Mouse (Mus musculus): ENCODE data around the gene Aamp.

Gene Aamp

DNA sequence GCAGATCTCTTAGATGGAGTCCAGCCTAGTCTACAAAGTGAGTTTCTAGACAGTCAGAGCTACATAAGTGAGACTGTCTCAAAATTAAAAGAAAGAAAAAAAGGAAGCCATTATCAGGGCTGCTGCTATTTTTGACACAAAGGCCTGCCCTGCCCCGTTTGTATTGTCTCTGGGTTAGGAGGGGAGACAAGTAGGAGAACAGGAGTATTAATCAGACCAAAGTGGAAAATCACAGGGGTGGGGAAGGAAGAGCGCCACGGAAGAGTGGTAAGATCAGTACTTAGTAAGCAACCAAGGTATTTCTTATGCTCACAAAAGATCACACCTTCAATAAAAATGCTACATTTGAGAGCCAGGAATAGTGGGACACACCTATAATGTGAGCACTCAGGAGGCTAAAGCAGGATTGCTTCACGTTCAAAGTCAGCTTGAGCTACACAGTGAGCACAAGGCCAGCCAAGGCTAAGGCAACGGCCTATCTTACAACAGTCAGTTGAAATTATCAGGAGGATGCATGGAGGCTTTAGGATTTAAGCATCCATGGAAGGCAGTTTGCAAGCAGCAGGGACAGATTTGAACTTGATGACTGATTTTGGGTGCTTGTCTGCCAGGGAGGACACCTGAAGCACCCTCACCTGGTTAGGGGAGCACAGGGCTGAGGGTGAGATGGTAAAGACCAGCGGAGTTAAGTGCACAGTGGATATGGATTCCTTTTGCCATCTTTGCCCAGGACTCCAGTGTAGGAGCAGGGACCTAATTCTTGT lies 16.0 kb upstream of the Aamp start:
- DNase-seq (ENCODE audit: low spot score in 2 of 2): no peak

DNA sequence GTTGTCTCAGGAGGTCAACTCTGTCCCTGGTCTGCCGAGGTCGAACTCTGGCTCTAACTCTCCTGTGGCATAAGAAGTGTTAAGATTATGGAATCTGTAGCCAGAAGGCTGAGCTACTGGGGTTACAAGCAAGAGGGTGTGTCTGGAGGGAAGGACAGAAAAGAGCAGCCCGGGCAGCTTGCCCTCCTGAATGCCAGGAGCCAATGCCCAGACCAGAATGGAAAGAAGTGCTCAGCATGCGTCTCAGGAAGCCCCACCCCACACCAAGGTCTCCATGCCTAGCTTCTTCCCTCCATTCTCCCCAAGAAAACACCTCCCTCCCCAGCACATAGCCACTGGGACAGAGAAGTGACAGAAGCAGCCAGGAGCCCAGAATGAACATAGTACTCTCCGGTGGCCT lies 14.5 kb upstream of the Aamp start:
- DNase-seq (ENCODE audit: low spot score in 2 of 2): peak in 1 of 2 experiments; percentile 55

DNA sequence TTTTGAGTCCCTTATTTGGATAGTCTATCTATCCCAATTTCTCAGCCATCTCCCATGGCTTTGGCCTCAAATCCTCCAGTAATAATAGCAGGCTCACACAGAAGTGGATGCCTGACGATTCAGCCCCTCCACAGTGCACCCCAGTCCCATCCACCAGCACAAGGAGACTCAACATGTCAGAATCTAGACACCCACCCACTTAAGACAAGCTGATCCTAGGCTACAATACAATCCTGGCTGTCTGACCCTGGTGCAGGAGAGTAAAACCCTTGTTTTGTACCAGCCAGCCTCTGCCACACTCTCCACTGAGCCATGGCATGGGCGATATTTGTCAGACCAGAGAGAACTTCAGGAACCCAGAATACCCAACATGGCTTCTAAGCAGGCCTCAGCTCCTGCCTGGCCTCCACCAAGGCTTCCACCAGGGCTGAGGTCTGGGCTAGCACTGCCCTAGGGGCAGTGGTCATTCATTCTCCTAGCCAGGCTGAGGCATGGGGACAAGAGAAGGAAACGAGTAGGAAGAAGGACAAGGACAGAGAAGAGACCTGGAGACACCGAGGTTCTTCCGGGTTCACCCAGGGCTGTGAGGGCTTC lies 13.7 kb upstream of the Aamp start:
- DNase-seq (ENCODE audit: low spot score in 2 of 2): peak in 1 of 2 experiments; percentile 54

DNA sequence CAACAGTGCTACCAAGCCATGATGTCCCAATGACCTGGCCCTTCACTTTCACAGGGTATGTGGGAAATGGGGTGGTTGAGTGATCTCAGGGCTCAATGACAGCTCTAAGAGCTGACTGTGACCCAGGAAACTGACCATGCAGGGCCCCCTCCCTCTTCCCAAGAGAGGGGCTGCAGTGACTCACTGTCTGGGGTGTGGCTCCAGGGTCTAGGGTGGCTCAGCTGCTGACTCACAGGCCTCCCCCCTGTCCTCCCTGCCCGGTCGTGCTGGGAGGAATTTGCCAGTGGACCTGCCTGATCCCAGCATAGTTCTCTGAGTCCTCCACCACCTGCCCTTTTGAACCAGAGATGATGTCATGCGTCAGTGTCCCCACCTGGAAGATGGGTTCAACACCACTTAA lies 12.7 kb upstream of the Aamp start:
- peak in 1 of 2 experiments; percentile 60 for DNase-seq (ENCODE audit: low spot score in 2 of 2)

DNA sequence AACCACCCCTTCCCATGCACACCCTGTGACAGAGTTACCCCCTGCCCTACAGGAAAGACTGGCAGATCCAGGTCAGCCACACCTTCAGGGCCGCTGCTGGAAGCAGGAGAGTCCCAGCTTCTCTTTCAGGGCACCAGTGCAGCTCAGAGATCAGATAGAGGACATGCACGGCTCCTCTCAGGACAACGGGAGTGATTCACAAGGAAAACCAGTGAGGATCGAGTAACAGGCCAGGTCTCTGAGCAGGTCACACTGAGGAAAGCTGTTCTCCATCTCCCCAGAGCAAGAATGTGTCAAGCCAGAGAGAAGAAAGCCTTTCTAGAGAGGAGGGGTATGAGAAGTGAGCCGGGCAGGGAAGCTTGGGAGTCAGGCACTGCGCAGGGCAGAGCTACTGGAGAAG lies 11.9 kb upstream of the Aamp start:
- peak in 1 of 2 experiments; percentile 58 for DNase-seq (ENCODE audit: low spot score in 2 of 2)

DNA sequence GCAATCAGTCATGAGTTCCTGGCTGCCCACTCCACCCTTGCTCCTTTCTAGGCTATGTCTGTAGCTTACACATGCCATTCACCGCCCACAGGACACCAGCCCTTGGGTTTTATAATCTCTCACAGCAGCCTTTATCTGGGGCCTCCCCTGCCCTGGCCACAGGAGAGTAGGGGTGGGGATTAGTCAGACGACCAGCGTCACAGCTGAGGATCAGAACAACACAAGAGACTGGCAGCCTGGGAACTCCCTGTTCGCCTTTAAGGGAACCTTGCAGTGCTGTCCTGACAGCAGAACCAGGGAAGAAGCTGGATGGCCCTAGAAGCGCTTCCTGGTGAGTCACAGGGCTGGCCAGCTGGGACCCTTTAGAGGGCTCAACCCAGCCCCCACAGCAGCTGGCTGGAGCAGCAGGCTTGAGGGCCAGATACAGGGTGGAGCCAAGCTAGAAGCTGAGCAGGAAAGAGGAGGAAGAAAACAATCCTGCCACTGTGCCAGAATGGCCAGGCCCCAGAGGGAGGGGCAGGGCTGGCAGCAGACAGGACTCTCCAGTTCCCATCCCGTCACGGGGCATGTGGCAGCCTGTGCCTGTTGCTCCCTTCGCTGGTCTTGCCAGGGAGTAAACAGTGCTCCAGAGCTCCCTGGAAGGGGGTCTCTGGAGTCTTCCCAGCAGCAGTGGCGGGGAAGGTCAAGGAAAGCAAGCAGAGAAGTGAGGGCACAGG lies 11.1 kb upstream of the Aamp start:
- DNase-seq (ENCODE audit: low spot score in 2 of 2): peak; percentile 63 to 75

DNA sequence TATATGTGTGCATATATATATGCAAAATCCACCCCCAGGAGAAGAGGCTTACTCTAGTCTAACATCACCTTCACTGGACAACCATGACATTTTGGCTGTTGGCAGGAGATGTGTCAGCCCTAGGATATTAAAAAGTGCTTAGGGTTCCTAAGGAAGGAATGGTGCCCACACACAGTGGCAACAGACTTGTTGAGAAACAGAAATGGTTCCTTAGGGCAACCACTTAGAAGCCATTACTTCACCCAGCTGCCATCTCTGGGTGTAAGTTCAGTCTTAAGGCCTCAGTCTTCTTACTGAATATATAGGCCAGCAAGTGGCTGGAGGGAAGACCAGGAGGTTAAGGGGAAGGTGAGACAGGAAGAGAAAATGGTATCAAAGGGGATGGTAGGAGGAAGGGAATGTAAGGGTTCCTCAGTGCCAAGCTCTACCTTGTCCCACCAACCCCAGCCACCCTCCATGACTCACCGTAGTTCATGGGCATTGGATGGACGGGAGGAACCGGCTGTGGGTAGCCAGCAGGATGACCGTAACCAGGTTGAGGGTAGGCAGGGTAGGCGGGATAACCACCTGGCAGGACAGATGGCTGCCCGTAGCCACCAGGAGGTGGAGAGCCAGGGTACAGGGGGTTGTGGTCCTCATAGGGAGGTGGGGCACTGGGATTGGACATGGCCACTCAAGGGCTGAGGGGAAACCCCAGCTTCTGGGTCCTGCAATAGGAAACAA lies 10.4 kb upstream of the Aamp start:
- no peak for DNase-seq (ENCODE audit: low spot score in 2 of 2)

DNA sequence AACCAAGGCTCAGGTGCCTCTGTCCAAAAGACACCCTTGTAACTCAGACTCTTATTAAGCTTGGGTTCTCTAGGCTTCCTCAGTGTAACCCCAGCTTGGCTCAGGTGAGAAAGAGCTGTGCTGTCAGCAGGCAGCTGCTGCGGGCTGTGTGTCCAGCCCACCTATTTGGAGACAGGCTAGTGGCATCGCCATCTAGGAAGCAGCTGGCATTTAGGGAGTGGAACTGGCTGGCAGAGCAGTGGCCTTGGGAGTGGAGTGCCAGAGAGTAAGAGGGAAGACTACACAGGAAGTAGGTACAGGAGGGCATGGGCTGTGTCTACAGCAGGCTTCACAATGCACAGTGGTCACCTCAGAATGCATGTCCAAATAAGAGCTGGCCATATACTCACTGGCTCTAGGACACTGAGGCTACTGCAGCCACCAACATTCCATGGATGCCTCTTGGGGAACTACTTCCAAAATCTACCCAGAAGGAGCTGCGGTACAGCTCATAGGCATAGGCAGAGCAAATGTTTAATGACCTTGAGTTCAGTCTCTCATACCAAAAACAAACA lies 9.6 kb upstream of the Aamp start:
- peak in 1 of 2 experiments; percentile 62 for DNase-seq (ENCODE audit: low spot score in 2 of 2)

DNA sequence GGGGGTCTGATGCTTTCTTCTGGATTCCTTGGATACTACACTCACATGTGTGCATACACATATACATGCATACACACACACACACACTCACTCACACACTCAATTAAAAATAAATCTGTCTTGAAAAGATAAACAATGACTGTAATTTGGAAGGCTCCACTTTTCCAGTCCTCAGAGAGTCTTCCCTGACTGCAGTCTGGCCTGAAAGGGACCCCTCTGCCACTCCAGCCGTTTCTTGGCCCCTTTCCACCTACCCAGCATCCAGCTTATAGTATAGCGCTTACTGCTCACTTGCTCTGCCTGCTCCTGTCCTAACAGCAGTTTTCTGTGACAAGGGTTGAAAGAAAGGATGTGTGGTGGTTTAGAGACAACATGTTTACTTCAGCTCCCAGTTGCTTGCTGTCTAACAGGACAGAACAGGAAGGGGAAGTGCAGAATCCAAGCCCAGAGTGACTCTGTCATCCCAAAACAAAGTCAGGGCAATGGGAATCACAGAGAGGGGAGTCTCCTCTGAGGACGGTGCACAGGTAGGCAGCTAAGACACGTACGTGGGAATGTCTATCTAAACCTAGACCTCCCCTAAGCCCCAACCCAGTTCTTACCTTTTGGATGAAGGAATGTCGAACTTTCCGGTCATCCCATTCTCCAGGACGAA lies 8.9 kb upstream of the Aamp start:
- DNase-seq (ENCODE audit: low spot score in 2 of 2): no peak

DNA sequence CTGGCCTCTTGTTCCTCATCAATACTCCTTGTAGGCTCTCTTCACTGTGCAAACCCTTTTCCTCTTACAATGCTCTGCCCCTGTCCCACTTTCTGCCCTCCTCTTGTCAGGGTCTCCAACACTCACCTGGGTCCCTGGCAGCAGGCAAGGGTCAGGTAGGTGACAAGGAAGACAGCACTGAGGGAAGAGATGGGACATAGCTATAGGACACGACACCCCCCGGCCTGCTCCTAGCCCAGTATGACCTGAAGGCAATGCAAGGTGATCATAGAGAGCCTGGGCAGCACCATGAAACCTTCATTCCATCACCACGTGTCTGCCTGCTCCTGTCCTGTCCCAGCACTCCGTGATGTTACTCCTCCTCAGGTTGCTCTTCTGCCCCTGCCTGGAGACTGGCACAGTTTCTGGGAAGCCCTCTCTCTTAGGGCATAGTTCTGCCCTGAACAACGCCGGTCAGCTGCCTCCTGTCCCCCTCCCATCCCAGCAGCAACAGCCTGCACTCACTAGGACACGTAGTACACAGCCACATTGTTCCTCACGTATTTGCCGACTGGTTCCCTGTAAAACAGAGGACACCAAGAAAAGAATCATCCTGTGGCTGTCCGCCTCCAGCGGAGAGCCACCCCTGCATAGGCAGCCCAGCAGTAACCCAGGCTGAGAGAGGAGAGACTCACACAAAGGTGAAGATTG lies 7.9 kb upstream of the Aamp start:
- DNase-seq (ENCODE audit: low spot score in 2 of 2): peak in 1 of 2 experiments; percentile 57

DNA sequence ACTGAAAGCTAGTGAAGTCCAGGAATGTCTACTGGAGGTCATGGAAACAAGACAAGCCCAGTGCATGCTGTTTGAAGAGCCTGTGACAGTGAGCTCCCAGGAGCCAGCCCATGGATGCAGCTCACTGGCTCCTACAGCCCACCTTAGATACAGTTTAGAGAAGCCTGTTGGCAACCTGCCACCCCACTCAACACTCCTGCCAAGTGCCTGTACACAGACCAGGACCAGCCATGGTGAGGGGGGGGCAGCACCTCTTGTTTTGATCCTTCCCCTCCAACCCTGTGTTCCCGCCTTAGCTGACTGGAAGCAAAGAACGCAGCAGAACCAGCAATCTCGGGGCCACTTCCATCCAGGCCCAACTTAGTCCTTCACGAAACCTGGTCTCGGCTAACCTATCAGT lies 5.6 kb upstream of the Aamp start:
- DNase-seq (ENCODE audit: low spot score in 2 of 2): peak in 1 of 2 experiments; percentile 53

DNA sequence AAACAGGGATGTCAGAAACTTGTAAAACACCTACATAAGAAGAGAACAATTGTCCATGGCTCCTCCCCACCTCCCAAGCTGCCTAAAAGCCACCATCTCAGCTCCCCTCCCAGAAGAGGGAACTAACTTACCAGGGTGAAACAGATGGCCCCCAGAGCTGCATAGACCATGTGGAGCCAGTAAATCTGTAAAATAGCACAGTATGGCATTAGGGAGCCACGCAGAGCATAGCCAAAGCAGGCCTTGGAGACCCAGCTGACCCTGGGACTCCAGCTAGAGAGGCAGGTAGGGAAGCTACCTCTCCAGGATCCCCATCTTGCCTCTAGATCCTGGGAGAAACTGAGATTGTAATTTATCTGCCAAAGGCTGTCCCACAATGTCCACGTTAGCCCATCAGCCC lies 5.2 kb upstream of the Aamp start:
- DNase-seq (ENCODE audit: low spot score in 2 of 2): peak in 1 of 2 experiments; percentile 57

DNA sequence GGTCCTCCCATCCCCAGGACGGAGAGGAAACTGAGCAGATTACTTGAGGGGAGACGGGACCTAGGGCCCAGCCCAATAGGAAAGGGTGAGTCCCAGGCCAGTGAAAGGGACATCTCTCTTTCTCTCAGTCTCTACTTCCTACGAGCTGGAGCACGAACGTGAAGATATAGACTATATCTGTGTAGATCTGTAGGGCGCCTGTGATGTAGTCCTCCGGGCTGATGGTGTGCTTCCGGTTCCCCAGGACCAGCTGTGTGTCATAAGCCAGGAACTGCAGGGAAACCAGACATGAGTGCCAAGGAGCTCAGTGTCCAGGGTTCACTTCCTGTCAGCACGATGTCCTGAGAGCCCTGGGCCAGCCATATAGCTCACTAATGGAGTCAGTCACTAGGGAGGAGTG lies 4.7 kb upstream of the Aamp start:
- DNase-seq (ENCODE audit: low spot score in 2 of 2): peak in 1 of 2 experiments; percentile 55

DNA sequence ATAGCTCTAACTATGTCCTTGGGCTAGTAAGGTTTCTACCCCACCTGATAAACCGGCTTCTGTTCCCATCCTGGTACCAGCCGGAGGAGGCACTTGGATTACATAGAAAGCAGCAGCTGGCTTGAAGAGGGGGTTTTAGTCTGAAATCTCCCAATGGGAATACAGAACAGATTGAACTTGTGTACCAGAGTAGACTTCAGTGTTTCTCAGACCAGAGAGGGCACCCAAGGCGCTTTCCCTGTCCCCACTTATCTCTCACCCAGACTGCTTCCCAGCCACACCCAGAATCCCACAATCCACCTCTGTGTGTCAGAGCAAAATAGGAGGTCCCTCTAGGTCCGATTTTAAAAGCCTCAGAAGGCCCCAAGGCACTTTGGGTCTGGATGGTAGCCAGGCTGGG lies 3.8 kb upstream of the Aamp start:
- DNase-seq (ENCODE audit: low spot score in 2 of 2): peak in 1 of 2 experiments; percentile 51

DNA sequence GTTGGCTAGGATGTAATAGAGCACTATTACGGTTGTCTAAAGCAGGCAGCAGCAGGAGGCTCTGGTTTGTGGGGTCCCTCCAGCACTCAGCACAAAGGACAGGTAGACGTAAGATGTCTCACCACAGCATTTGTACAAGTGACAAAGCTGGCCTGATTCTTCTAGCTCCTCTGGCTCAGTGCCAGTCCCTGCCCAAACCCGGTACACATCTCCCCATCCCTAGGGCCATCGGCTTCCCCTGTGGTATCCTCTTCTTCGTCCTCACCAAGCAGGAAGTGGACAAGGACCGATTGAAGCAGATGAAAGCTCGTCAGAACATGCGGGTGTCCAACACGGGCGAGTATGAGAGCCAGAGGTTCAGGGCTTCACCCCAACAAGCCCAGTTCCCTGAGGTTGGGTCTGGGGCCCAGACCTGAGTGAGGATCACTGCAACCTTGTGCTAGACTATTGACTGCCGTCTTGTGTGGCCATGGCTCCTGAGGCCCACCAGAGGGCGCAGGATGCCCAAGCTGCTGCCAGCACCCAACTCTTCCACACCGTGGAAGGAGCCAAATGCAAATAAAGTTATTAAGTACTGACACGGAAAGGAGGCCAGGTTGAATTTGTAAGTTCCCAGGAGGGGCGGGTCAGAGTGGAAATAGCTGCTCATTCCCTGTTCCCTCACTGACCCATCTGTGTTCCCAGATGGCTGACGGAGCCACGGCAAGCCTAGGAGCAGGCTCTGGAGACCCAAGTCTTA lies 2.5 kb upstream of the Aamp start:
- DNase-seq (ENCODE audit: low spot score in 2 of 2): peak in 1 of 2 experiments; percentile 64

DNA sequence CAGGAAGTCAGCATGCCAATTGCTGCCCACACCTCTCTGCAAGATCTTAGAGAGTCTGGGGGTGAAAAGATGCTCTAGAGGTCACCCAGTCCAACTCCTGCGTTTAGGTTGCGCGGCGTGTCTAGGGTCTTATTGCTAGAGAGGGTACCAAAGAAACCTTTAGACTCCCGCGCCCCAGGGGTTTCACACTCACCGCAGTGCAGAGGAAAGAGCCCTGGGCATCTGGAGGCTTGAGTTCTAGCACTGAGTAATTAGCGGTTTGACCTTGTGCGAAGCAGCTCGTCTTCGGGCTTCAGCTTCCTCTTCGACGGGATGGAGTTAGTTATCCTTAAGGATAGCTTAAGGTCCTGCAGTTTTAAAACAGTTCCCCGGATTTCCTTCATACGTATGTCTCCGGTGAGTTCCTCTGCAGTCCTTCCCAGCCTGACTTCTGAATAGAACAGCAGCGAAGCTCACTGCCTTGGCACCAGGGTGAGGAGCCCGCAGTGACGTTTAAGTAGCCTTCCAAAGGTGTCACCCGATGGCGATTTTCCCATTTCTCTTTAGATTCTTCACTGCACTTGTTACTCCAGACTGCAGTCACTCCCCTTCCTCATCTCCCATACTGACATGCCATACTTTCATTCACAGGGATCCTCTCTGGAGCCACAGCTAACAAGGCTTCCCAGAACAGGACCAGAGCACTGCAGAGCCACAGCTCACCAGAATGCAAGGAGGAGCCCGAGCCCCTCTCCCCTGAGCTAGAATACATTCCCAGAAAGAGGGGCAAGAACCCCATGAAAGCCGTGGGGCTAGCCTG lies 873 bp upstream of the Aamp start:
- peak in 1 of 2 experiments; percentile 30 for DNase-seq (ENCODE audit: low spot score in 2 of 2)

DNA sequence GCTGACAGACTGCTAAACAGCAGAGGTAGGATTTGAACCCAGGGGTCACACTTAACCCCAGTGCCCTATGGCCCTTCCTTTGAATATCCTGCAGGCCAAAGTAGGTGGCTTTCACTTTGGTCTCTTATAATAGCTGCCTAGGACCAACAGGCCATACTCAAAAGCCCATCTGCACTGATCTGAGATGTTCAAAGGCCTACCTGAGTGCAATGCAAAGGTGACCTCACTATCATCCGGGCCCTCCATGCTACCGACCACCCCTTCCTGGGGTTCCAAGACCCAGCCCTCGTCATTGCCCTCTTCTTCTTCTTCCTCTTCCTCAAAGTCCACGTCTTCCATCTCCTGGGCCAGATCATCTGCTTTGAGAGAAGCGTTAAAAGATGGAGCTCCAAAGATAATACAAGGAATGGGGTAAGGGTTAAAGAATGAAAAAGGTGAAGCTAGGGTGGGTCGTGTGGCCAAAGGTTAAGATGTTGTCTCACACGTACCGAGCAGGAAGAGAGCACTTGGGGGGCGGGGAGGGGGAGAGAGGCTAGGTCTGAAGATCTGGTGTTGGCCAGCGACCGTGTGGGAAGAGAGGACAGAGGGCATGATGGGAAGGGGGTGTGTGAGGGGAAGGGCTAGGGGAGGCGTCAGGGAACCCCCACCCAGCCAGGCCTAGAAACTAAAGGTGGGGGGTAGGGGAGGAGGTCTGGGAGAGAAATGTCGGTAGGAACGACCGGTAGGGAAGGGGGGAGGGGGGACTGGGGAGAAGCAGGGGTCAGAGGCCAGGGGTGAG lies 663 bp downstream of the Aamp start:
- DNase-seq (ENCODE audit: low spot score in 2 of 2): peak; percentile 55 to 77

DNA sequence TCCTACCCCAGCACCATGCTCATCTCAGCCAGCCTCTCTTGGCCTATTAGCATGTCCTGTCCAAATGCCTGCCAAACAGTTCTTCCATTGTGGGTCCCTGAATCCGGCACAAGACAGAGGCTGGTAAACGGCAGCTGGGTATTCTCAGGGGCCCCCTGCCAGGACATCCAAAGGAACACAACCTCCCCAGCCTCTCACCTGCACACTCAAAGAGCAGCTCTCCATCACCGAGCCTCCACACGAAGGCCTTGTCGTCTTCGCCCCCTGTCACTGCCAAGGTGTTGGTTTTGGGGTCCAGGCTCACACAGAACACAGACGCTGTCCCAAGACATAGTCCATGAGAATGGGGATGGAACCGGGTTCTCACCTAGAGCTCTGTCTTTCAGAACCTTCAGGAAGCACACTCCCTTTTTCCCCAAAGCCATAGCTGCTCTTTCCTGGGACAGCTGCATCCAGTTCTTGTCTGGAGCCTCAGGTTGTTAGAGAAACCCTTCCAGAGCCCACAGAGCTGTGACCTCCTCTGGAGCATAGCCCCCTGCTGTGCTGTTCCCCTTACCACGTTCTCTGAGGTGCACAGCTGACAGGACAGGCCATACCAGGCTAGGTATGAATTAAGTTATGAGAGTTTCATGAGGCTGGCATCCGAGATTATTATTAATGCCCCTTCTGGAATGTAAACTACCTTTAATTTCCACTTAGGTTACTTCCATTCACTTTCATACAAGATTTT lies 1.5 kb downstream of the Aamp start:
- peak in 1 of 2 experiments; percentile 58 for DNase-seq (ENCODE audit: low spot score in 2 of 2)
